Mouse (Mus musculus): ENCODE results near the gene Slc27a5.

DNA sequence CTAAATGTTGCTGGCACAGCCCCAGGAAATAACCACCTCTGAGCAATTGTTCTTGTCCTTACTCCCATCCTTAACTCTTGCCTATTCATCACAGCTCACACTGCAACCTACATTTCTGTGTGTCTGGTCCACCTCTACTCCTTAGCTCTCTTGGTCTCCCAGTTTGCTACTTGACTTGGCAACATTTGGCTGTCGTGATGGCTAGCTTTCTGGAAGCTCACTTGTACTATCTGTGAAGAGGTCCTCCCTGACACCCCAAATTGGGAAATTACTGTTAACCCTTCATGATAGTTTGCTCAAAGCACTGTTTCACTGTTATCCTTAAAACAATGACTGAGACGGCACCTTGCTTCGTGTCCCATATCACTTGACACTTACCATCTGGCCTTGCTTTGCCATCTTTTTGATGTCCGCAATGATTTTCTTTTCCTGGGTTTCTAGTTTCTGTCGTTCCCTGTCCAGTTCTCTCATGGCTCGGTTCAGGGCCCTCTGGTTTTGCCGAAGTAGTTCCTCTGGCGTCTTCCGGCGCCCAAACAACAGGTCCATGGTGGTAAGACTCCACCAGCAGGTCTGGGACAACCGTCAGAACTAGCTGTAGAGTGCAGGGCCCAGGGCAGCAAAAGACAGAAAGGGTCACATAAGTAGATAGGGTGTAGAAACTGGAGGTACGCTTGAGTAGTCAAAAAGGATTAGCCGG is 35.6 kb upstream of the Slc27a5 start:
- TF ChIP-seq CTCF (IDR thresholded peaks at IDR 0.05) (no peak), EP300 (IDR thresholded peaks at IDR 0.05) (no peak)
